Mouse (Mus musculus): ENCODE measurements around the gene Specc1.

Specc1 gene

GRCm38 (mm10) chr11:62193116-62193515, 236.6 kb downstream of the Specc1 start:
- no peak for DNase-seq

- DNase-seq: no peak
Observed at GRCm38 (mm10) chr11:62194217-62194616, 237.7 kb downstream of the Specc1 start.

DNA sequence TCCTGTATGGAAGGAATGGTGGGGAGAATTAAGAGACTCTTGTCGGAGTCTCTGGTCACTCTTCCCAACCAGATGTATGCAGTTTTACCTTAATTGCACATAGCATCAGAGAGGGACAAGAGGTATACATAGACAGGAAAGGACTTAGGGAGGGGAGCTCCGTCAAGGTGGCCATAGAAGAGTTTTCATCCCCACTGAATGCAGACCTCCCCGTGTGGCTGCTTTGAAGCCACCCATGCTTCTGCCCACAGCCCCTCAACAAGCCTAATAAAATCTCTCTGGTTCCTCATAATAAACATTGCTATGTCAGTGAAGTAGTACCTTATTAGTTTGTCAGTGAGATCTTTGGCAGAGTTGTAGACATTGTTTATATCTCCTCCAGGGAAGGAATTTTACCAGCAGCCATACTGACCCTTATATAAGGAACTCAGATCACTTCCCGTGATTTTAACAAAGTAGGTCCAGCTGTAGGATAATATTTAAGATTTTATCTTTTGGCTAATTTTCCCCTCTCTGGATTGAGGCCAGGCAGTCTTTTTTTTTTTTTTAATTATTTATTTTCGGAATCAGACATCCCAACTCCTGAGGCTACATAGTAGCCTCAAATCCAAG, 244.4 kb downstream of the Specc1 start:
- DNase-seq: no peak

DNA sequence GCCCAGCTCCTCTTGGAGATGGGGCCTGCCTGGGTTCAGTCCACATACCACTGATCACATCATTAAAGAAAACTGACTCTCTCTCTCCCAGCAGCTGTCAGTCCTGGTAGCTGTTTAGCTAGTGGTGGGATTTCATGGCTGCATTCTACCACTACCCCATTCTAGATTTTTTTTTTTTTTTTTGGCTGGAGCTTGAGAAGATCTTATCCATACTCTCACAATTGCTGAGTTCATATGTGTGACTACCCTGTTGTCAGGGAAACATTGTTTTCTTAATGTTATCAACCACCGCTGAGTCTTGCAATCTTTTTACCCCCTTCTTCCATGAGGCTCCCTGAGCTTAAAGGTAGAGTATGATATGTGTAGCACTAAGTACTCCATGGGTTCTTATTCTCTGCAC, 246.1 kb downstream of the Specc1 start:
- no peak for DNase-seq

DNA sequence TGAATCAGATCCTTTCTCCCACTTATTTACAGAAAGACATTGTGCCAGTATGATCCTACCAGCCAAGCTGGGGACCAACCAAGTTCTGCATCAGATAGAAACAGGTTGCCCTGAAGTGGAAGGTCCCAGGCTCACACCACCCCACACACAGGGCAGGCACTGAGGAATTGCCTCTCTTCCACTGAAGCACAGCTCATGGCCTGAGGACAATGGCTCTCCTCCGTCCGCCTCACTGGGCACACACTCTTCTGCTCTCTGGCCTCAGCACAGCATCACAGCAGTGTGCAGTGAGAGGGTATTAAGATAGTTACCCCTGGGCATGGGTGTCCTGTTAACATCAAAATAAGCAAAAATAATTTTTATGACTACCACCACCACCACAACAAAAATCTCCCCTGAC, 252.5 kb downstream of the Specc1 start:
- no peak for DNase-seq

DNA sequence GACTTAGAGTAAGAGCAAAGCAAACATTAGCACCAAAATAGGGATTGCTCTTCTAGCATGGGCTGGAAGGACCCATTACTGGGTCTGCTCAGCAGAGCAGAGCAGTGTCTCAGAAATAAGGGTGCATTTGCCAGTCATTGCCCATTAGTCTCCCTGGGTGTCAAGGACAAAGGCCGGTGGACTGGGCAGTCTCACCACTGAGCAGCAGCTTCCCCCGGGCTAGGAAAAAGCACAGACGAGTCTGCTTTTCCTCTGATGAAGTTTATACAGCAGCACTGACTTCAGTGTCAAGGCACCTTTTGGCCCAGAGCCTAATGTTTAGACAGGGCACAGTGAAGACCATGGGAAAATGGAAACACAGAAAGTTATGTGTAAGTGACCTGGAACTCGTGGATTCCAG, 253.3 kb downstream of the Specc1 start:
- peak; percentile 24 for DNase-seq

GRCm38 (mm10) chr11:62213384-62213989, 256.9 kb downstream of the Specc1 start:
- peak; percentile 37 for DNase-seq

- DNase-seq: no peak
Observed at GRCm38 (mm10) chr11:62215107-62215506, 258.5 kb downstream of the Specc1 start.

DNA sequence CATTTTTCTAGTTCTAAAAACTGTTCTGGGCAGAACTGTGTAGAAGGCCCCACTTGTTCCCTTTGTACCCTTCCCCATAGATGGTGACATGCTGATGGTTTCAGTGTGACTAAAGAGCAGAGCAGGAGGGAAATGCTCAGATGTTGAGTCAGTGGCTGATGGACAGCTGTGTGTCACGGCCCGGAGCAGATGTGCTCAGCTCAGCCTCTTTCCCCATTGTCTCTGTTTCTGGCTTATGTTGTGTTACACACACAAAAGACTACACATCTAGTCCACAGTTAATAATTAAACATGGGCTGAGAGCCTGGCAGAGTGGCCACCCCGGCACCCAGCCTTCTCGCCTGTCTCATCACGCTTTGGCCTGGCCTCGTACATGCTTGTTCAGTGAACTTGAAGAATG, 261.2 kb downstream of the Specc1 start:
- DNase-seq: peak; percentile 37

GRCm38 (mm10) chr11:62220756-62221510, 264.4 kb downstream of the Specc1 start:
- peak; percentile 52 for DNase-seq

GRCm38 (mm10) chr11:62223416-62223815, 266.9 kb downstream of the Specc1 start:
- DNase-seq: no peak

GRCm38 (mm10) chr11:62223962-62224361, 267.4 kb downstream of the Specc1 start:
- no peak for DNase-seq

DNA sequence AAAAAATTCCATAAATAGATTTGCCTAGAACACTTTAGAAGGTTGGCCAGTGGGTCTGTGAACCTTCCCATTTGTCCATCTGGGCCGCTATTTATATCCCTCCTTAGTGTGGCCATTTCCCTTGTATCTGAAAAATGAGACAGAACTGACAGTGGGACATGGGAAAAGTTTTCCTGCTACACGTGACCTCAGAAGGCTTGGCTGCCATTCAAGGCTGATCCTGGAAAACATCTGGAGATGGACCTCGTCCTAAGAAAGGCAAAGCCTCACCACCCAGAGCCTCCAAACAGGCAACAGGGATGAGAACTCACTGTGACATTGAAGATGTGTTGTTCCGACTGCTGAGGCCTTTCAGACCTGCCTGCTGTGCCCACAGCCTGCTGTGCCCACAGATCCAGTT, 268.2 kb downstream of the Specc1 start:
- no peak for DNase-seq

DNA sequence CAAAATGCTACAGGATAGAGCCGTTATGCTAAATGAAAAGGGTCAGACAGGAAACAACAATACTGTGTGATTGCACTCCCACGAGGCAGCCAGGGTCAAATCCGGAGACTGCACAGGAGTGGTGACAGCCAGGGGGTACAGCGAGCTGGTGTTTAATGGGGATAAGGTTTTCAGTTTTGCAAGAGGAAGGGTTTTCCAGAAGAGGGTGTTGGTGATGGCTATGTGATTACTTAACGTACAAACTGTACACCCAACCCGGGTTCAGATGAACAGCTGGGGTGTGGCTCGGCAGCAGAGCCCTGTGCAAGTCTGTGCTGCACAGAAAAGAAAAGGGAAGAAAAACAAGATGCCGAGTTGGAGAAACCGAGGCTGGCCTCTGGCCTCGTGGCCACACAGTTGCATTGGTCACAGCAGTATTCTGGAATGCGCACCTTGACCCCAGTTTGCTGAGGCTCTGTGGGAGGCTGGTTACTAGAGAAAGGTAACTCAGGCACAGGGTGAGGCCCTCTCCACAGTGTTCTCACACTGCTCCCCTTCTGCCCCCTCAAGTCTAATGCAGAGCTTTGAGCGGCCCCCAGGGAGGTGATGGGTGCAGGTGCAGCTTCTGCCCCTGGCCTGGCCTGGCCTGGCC, 284.2 kb downstream of the Specc1 start:
- DNase-seq: peak; percentile 72

DNA sequence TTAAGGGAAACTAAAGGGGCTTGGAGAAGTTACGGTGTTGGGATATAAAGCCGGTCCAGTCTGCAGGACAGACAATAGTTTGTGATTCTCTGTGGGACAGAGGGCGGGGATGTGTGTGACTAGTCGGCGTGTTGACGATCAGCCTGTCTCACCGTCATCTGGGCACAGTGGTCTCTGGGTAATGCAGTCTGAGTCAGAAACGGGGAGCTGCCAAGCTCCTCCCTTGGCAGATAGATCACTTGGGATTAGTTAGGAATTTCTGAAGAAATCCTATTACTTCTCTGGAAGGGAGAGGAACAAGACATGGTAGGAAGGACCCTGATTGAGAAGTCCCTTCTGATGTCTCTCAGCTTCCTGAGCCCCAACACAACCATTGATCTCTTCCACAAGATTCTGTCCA, 287.3 kb downstream of the Specc1 start:
- DNase-seq: no peak

- no peak for DNase-seq
Observed at GRCm38 (mm10) chr11:62244471-62244870, 287.9 kb downstream of the Specc1 start.

DNA sequence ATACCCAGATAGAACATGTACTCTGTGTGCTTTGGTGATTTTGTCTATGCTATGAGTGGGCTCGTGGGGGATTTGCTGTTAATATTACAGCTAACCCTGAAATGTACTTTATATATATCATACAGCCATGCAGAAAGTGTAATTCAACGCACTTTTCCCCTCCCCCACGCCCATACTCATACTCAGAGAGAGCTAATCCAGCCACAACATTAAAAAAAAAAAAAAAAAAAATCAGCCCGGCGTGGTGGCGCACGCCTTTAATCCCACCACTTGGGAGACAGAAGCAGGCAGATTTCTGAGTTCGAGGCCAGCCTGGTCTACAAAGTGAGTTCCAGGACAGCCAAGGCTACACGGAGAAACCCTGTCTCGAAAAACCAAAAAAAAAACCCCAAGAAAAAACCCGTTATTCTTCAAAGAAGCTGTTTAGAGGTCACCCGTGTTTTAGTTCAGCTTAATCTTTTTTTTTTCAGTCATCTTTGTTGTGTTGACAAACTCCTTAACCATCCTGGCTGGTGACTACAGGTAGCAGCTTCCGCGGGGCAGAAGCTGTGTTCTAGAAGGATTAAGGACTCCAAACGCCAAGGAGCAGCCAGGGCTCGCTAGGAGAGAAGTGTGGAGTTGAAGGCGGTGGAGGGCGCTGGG, 291.3 kb downstream of the Specc1 start:
- no peak for DNase-seq

GRCm38 (mm10) chr11:62248401-62249244, 292.1 kb downstream of the Specc1 start, which contains the start of gene Adora2b:
Gene Adora2b (plus strand): TSS chr11:62248984.
- DNase-seq: peak; percentile 67

DNA sequence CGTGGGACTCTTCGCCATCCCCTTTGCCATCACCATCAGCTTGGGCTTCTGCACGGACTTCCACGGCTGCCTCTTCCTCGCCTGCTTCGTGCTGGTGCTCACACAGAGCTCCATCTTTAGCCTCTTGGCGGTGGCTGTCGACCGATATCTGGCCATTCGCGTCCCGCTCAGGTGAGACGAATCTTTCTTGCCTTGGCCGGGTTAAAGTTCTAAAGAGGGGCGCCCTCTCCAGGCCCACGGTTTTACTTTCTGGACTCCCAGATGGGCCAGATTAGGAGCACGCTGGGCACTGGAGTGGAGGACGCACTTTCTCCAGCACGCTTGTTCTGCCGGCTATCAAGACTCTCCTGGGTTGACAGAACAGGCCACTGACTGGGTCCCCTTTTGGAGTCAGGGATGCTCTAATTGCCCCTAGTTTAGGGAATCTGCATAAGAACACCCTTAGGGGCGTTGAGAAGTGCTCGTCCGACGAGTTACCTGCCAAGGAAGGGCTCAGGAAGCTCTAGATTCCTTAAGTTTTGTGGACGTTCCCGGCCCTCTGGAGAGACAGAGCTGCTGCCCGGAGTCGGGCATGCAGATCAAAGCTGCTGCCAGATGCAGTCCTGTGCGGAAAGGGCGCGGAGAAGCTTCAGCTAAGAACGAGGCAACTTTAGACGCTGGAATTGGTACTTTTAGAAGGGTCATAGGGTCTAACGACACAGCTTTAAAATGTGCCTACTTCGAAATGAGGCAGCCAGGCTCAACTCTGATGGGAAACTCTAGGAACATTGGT, 292.9 kb downstream of the Specc1 start:
- peak; percentile 79 for DNase-seq

- no peak for DNase-seq
Observed at GRCm38 (mm10) chr11:62251047-62251446, 294.5 kb downstream of the Specc1 start.

DNA sequence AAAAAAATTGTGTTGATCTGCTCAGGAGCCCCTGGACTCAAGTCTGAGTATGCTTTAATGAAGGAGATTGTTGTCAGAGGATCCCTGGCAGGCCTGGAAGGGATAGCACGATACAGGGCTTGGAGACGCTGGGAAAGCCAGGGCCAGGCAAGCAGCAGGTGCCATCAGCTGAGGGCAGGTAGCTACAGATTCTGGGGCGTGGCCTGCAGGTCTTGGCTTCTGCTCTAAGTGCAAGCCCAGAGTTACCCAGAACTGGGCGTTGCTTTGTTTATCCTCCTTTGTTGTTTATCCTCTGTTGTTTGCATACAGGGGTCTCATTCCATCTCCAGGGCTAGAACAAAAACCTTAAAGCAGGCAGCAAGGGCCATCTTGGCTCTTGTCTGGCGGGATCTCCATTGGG, 296.8 kb downstream of the Specc1 start:
- DNase-seq: no peak

All from kidney, adult 9 months (tissue).